Mouse (Mus musculus): ENCODE results near the gene Pikfyve. TPM values are rescaled to one million over a fixed set of nuclear protein-coding genes. Genes with fewer than 3 reads are reported as not detected.

Gene Pikfyve
- 10 to 100 TPM; 45.2 to 47.3 TPM for total RNA-seq (2021)

- intact Hi-C loops (cut with DNase I): no loop called here
- DNase-seq (ENCODE audit: low spot score in 2 of 2): peak; percentile 95 to 99
These were observed at the start of gene Pikfyve, which contains the start of gene Idh1 for GRCm38 (mm10) chr1:65186287-65187073. Gene Pikfyve, plus strand, starts transcription at chr1:65186683. Gene Idh1, minus strand, starts transcription at chr1:65186500.

GRCm38 (mm10) chr1:65137560-65137959 lies 48.9 kb upstream of the Pikfyve start:
- intact Hi-C loops (cut with DNase I): no loop called here
- DNase-seq (ENCODE audit: low spot score in 2 of 2): no peak

GRCm38 (mm10) chr1:65144783-65145182 lies 41.7 kb upstream of the Pikfyve start:
- intact Hi-C loops (cut with DNase I): no loop called here
- DNase-seq (ENCODE audit: low spot score in 2 of 2): no peak

- no peak for DNase-seq (ENCODE audit: low spot score in 2 of 2)
- intact Hi-C loops (cut with DNase I): no loop called here
These were observed 39.9 kb upstream of the Pikfyve start for GRCm38 (mm10) chr1:65146601-65147000.

- intact Hi-C loops (cut with DNase I): no loop called here
- no peak for DNase-seq (ENCODE audit: low spot score in 2 of 2)
These were observed 39.2 kb upstream of the Pikfyve start for GRCm38 (mm10) chr1:65147326-65147725.

- intact Hi-C loops (cut with DNase I): no loop called here
- DNase-seq (ENCODE audit: low spot score in 2 of 2): no peak
These were observed 38.5 kb upstream of the Pikfyve start for GRCm38 (mm10) chr1:65147971-65148370.

- intact Hi-C loops (cut with DNase I): no loop called here
These were observed 31.7 kb upstream of the Pikfyve start for GRCm38 (mm10) chr1:65154814-65155213.

GRCm38 (mm10) chr1:65156111-65156510 lies 30.4 kb upstream of the Pikfyve start:
- no peak for DNase-seq (ENCODE audit: low spot score in 2 of 2)
- intact Hi-C loops (cut with DNase I): no loop called here

More at GRCm38 (mm10) chr1:65154814-65155213, 31.7 kb upstream of the Pikfyve start:
- no peak for DNase-seq (ENCODE audit: low spot score in 2 of 2)

- intact Hi-C loops (cut with DNase I): loop anchor here (5.0 kb wide), 1 partner anchor 50 kb away; no protein-coding TSS in a partner anchor
- DNase-seq (ENCODE audit: low spot score in 2 of 2): peak in 1 of 2 experiments; percentile 24
These were observed 24.3 kb upstream of the Pikfyve start for GRCm38 (mm10) chr1:65162210-65162609.

GRCm38 (mm10) chr1:65167496-65167895 lies 19.0 kb upstream of the Pikfyve start:
- DNase-seq (ENCODE audit: low spot score in 2 of 2): no peak
- intact Hi-C loops (cut with DNase I): no loop called here

- intact Hi-C loops (cut with DNase I): no loop called here
- DNase-seq (ENCODE audit: low spot score in 2 of 2): no peak
These were observed 16.9 kb upstream of the Pikfyve start for GRCm38 (mm10) chr1:65169536-65169935.

- intact Hi-C loops (cut with DNase I): no loop called here
- DNase-seq (ENCODE audit: low spot score in 2 of 2): no peak
These were observed 16.5 kb upstream of the Pikfyve start for GRCm38 (mm10) chr1:65169947-65170346.

GRCm38 (mm10) chr1:65171579-65171978 lies 14.9 kb upstream of the Pikfyve start:
- intact Hi-C loops (cut with DNase I): no loop called here
- DNase-seq (ENCODE audit: low spot score in 2 of 2): no peak

- intact Hi-C loops (cut with DNase I): no loop called here
- DNase-seq (ENCODE audit: low spot score in 2 of 2): no peak
These were observed 12.8 kb upstream of the Pikfyve start for GRCm38 (mm10) chr1:65173716-65174115.

- no peak for DNase-seq (ENCODE audit: low spot score in 2 of 2)
- intact Hi-C loops (cut with DNase I): no loop called here
These were observed 10.3 kb upstream of the Pikfyve start for GRCm38 (mm10) chr1:65176171-65176570.

GRCm38 (mm10) chr1:65176912-65177311 lies 9.6 kb upstream of the Pikfyve start:
- intact Hi-C loops (cut with DNase I): no loop called here
- no peak for DNase-seq (ENCODE audit: low spot score in 2 of 2)

GRCm38 (mm10) chr1:65177452-65177851 lies 9.0 kb upstream of the Pikfyve start:
- no peak for DNase-seq (ENCODE audit: low spot score in 2 of 2)
- intact Hi-C loops (cut with DNase I): no loop called here

- DNase-seq (ENCODE audit: low spot score in 2 of 2): peak; percentile 92 to 93
- intact Hi-C loops (cut with DNase I): loop anchor here (1.0 to 2.0 kb wide), 2 partner anchors 66 to 132 kb away; no protein-coding TSS in a partner anchor
These were observed 8.2 kb upstream of the Pikfyve start for GRCm38 (mm10) chr1:65178126-65178901.

- peak; percentile 97 to 98 for DNase-seq (ENCODE audit: low spot score in 2 of 2)
- intact Hi-C loops (cut with DNase I): loop anchor here (1.0 to 2.0 kb wide), 2 partner anchors 67 to 132 kb away; no protein-coding TSS in a partner anchor
These were observed 7.5 kb upstream of the Pikfyve start for GRCm38 (mm10) chr1:65178902-65179432.

GRCm38 (mm10) chr1:65179634-65180249 lies 6.7 kb upstream of the Pikfyve start:
- intact Hi-C loops (cut with DNase I): loop anchor here (2.0 kb wide), 1 partner anchor 133 kb away; no protein-coding TSS in a partner anchor
- DNase-seq (ENCODE audit: low spot score in 2 of 2): peak; percentile 71 to 74
